Mouse (Mus musculus) ES-E14 (cell line): ENCODE measurements around the gene Fpr3.

ENCODE experiments used
- CHD2 ChIP-seq: IDR thresholded peaks from 2 replicates; pipeline ENCODE4 v1.6.1; 2014; ENCODE audit warnings: mild to moderate bottlenecking, low read depth, low read length, inconsistent platforms
- HCFC1 ChIP-seq: IDR thresholded peaks from 2 replicates; pipeline ENCODE4 v1.6.1; 2012; ENCODE audit warnings: low read length, inconsistent platforms, borderline replicate concordance; ENCODE audit not compliant: insufficient read depth
- ZC3H11A ChIP-seq: IDR thresholded peaks from 2 replicates; pipeline ENCODE4 v1.6.1; 2012; ENCODE audit warnings: low read depth, mild to moderate bottlenecking, inconsistent platforms, low read length, borderline replicate concordance
- ZNF384 ChIP-seq: IDR thresholded peaks from 2 replicates; pipeline ENCODE4 v1.6.1; 2012; ENCODE audit warnings: low read depth, low read length, inconsistent platforms

- no peak for TF ChIP-seq ZC3H11A
- TF ChIP-seq ZNF384, result no peak
- TF ChIP-seq HCFC1, result no peak
- no peak for TF ChIP-seq CHD2
Measured at GRCm38 (mm10) chr17:17889732-17890425, 2.2 kb downstream of the Fpr3 start.
